Mouse (Mus musculus): ENCODE data around the gene Armc10.
"Not testable (repeated sequence)": the region's sequence is repeated elsewhere in the genome, so short reads cannot be mapped to it uniquely, and the experiment has no call there.

Gene Armc10

GRCm38 (mm10) chr5:21645439-21646132, at the start of gene Armc10, which contains the start of gene Fbxl13:
Gene Armc10, plus strand, starts transcription at chr5:21645813.
Gene Fbxl13, minus strand, starts transcription at chr5:21645634.
- peak; percentile 91 to 94 for DNase-seq (ENCODE audit: low spot score in 2 of 2)

DNA sequence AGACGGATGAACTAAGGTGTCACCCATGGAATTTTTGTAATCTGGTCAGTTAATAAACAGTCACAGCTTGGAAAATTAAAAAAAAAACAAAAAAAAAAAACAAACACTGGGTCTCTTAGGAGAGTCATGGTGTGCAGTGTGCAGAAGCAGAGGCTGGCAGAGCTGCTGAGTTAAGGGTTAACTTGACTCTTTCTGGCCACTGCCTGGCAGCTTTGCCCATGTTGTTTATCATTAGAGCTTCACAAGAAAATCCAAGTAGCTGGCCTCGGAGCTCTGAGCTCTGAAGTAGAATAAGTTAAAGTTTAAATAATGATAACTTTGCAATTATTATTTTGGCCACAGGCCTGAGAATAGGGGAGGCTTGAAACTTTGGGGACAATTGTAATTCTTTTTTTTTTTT, 46.1 kb upstream of the Armc10 start:
- not testable (repeated sequence) for DNase-seq (ENCODE audit: low spot score in 2 of 2)

DNA sequence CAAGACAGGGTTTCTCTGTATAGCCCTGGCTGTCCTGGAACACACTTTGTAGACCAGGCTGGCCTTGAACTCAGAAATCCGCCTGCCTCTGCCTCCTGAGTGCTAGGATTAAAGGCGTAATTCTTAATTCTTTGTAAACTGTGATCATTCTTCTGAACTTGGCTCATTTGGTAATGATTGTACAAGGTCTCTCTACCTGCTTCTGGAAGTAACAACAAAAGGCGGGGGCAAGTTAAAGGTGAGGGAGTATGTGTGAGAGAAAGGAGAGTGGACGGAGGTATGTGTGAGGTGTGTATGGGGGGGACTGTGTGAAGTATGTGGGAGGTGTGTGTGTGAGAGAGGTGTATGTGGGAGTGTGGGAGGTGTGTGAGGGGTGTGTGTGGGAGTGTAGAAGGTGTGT, 45.7 kb upstream of the Armc10 start:
- no peak for DNase-seq (ENCODE audit: low spot score in 2 of 2)

- no peak for DNase-seq (ENCODE audit: low spot score in 2 of 2)
Observed at GRCm38 (mm10) chr5:21605936-21606335, 39.7 kb upstream of the Armc10 start.

- peak; percentile 12 for DNase-seq (ENCODE audit: low spot score in 2 of 2)
Observed at GRCm38 (mm10) chr5:21608311-21609304, 37.0 kb upstream of the Armc10 start.

- DNase-seq (ENCODE audit: low spot score in 2 of 2): no peak
Observed at GRCm38 (mm10) chr5:21610996-21611395, 34.6 kb upstream of the Armc10 start.

- not testable (repeated sequence) for DNase-seq (ENCODE audit: low spot score in 2 of 2)
Observed at GRCm38 (mm10) chr5:21614299-21614698, 31.3 kb upstream of the Armc10 start.

DNA sequence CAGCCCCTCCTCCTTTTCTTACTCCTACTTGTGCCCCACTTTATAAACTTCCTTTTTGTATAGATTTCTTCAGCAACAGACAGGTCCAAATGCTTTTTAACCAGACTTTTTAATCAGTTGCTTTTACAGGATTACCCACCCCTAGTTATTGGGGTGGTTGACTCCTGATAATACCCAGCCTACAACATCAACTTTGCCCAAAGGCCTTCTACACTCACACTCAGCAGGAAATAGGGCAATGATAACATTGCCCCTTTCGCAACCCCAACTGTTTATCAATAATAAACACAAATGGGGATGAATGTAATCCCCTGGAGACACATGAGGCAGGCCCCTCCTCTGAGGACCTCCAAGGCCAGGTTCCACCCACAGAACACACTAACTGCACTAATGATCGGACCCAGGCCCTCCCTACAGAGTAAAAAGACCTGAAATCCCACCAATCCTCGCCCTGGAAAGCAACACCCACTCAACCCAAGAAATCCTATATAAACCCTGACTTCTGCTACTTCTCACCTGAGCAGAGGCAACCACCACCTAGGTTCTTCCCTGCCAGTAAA, 29.1 kb upstream of the Armc10 start:
- DNase-seq (ENCODE audit: low spot score in 2 of 2): no peak

DNA sequence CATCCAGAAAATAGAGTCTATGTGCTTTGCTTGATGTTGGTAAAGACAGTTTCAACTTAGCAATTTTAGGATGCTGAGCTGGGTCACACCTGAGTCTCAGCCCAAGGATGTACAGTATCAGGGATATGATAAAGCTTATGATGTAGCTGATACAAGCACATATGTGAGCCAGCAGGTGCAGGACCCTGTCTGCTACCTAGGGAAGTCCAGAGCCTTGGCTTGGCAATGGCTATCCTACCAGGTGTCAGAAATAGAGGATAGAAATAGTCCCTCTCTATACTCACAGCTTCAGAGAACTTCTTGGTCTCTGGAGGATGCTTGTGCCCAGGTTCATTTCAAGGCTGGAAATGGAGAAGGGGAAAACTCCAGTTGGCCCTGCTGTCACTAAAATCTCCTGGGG, 19.7 kb upstream of the Armc10 start:
- no peak for DNase-seq (ENCODE audit: low spot score in 2 of 2)

DNA sequence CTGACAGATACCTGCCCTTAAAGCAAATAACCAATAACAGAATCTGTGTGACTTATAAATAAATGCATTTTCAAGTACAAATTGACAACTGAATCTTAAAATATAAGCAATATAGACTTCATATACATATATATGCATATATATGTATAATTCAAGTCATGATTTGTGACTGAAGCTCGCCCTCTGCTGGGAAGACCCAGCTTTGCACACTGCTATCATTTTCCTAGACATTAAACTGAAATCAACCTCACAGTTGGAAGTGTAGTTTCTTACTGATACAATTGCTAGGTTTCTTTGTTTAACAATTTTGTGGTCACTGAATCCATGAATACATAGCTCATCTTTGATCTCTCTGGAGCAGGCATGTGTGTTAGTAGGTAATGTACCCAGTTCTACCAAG, 4.7 kb upstream of the Armc10 start:
- peak; percentile 36 to 42 for DNase-seq (ENCODE audit: low spot score in 2 of 2)

GRCm38 (mm10) chr5:21643606-21644005, 2.0 kb upstream of the Armc10 start:
- no peak for DNase-seq (ENCODE audit: low spot score in 2 of 2)

DNA sequence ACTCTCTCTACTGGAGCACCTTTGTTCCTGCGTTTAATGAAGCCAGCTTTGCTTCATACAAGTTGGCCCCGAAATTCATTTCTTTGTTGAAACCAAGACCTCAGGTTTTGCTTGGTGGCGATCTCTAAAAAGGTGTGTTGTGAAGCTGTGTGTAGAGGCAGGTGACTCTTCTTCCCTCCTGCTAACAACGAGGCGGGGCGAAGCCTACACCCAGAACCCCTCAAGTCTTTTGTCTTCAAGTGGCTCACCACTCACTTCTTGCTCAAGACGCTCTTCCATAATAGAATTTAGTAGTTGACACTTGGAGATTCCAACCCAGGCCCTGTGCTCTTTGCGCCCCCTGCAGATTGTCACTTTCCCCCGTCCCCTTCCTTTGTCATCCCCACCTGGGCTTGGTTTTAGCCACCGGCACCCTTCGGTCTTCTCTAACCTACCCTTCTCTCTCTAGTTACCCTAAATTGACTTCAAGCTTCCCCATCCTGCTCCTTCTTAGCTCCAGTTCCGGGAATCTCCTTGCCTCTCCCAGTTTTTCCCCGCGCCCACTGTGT, 648 bp upstream of the Armc10 start:
- DNase-seq (ENCODE audit: low spot score in 2 of 2): no peak

DNA sequence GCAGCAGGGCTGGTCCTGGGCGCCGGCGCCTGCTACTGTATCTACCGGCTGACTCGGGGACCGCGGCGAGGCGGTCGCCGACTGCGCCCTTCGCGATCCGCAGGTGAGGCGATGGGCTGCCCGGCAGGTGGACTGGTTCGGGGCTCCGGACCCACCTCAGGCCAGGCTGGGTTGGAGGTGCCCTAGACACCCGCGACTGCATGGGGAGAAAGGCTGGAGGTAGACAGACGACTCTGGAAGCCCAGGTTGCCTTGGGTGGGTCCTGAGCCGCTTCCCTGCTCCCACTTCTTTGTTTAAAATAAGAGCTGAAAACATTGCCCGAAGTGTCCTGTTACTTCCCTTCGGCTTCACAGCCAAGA, 499 bp downstream of the Armc10 start:
- DNase-seq (ENCODE audit: low spot score in 2 of 2): no peak

GRCm38 (mm10) chr5:21650736-21651135, 5.1 kb downstream of the Armc10 start:
- no peak for DNase-seq (ENCODE audit: low spot score in 2 of 2)

DNA sequence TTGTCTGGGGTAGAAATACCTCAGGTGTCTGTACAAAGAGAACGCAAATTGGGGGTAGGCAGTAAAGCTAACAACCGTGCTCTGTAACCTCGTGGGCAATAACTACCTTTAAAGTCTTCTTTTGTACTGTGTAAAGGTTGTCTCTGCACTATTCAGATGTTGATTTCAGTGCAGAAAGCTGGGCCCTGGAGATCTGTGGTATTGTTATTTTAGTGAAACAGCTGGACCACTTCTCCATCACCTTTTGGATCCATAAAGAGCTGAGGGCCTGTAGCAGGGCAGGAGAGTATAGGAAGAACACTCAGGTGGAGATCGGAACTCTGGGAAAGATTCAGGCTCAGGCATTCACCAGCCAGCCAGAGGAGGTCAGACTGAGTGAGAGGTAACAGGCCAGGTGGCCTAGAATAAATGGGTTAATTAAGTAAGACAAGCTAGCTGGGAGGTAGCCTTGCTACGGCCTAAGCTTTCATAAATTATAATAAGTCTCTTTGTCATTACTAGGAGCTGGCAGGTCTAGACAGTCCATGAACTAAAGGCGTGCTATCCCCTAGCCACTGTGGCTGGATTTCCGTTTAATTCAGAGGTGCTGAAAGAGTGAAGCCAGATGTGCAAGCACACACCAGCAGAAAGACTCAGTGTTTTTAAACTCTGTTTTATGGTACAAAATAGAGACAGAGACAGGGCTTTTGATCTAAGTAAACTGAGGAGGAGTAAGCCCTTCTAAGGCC, 6.4 kb downstream of the Armc10 start:
- DNase-seq (ENCODE audit: low spot score in 2 of 2): no peak

DNA sequence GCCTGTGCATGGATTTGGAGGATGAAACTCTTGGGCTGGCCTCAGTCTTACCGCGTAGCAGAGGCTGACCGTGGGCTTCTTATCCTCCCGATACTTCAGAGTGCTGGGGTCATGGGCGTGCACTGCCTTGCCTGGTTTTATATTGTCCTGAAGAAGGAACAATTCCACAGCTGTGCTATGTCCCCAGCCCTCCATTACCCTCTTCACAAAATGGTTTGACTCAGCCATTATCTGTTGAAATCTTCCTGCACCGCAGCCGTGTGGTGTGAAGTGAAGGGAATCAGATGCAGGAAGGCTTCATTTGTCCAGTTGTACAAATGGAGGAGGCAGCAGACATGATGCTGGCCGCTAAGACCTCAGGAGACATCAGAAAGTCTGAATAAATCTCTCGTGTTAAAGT, 11.3 kb downstream of the Armc10 start:
- DNase-seq (ENCODE audit: low spot score in 2 of 2): no peak

DNA sequence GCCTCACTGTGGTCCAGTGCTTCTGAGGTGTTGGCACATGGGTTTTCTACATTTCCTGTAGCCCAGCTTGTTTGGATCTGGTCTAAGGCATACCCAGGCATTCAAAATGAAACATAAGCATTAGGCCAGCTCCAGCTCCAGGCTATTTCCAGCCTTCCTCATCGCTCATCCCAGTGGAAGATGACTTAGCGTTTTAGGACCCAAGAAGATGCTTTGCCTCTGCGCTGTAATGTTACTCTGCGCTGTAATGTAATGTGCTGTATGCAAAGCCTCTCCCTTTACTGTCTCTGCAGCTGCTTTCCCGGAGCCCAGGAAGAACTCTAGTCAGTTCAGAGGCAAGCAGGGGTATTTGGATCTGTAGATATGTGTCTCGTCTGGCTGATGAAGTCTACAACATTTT, 12.4 kb downstream of the Armc10 start:
- no peak for DNase-seq (ENCODE audit: low spot score in 2 of 2)

- DNase-seq (ENCODE audit: low spot score in 2 of 2): peak; percentile 62 to 65
Observed at GRCm38 (mm10) chr5:21658623-21659395, 13.2 kb downstream of the Armc10 start.

DNA sequence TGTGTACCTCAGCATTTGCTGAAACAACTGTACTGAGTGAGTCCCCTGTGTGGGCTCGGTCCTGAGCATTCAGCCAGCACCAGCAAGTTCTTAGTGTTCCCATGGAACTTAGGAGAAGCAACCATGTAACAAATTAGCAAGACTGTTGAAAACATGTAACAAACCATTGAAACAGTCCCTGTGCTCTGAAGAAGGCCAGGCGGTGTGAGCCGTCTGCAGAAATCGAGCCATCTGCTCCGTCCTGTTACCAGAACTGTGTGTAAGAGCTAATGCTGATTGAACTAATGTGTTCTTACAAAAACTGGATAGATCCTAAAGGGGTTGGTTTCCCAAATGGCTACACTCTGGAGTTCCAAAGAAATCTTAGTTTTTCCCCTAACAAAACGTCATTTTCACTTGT, 15.2 kb downstream of the Armc10 start:
- DNase-seq (ENCODE audit: low spot score in 2 of 2): no peak

- no peak for DNase-seq (ENCODE audit: low spot score in 2 of 2)
Observed at GRCm38 (mm10) chr5:21663081-21663480, 17.5 kb downstream of the Armc10 start.

Measured in right cerebral cortex, postnatal 36 days (tissue).